20 mouse cellular contexts compared by ENCODE assay signal in the genomic region with DNA sequence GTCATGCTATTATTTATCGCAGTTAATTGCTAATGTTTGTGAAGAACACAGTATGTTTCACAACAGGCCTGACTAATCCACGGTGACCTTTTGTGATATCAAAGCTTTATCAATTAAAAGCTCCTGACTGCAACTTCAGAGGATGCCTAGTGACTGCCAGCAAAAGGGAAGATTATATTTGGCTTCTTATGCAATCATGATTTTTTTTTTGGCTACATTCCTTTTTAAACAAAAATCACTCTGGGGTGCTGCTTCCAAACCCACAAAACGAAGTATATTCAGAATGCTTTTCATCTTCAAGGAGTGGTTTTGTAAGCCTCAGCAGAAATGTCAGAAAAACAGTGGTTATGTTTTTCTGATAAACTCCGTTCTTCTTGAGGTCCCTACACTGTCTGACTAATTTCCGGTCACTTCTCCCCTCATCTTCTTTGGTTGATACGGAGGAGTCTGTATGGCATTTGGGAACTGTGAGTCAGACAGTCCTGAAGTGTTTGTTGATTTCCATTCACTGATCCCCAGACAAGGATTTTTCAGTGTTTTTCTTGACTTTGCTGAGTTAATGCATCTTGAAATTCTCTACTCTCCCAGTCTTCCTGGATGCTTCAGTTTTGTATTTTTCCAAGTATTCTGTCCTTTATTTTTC. TPM values are rescaled to one million over a fixed set of nuclear protein-coding genes. Genes with fewer than 3 reads are reported as not detected.
DNase-seq lines count a peak whose midpoint lies in the region; ATAC-seq lines count a peak whose summit lies in the region.
"Had no signal": no experiment of that assay in that cellular context is flagged by ENCODE, and none has a peak within 500 bp of the region (broad histone marks: within the 10 kb centered on the region; RNA-seq: fewer than 3 reads in every experiment).

No protein-coding gene starts in this region.

- no peak overlapping the region for H3K9ac ChIP-seq in heart, embryonic 12.5 days
- no peak overlapping the region for H3K9ac ChIP-seq in heart, embryonic 11.5 days (ENCODE audit: low read depth, low read length)
- no peak overlapping the region for H3K9ac ChIP-seq in lung, embryonic 15.5 days
- no peak overlapping the region for H3K9ac ChIP-seq in forebrain, embryonic 12.5 days
- H3K9ac ChIP-seq: hindbrain, embryonic 14.5 days; intestine, embryonic 15.5 days; neural tube, embryonic 13.5 days; stomach, embryonic 15.5 days had no signal

- no peak overlapping the region for H3K4me2 ChIP-seq in heart, embryonic 12.5 days
- no peak overlapping the region for H3K4me2 ChIP-seq in heart, embryonic 11.5 days
- H3K4me2 ChIP-seq in lung, embryonic 15.5 days: no peak overlapping the region
- H3K4me2 ChIP-seq in forebrain, embryonic 12.5 days: no peak overlapping the region
- H3K4me2 ChIP-seq: hindbrain, embryonic 14.5 days; intestine, embryonic 15.5 days; midbrain, embryonic 11.5 days; neural tube, embryonic 13.5 days; stomach, embryonic 15.5 days had no signal

- ATAC-seq in heart, embryonic 12.5 days (ENCODE audit: insufficient number of reproducible peaks, low FRiP score): no peak
- no peak for ATAC-seq in heart, embryonic 11.5 days (replicated peaks; ENCODE audit: insufficient number of reproducible peaks, low FRiP score, low TSS enrichment)
- ATAC-seq in lung, embryonic 15.5 days (ENCODE audit: borderline replicate concordance, extremely low read depth, low FRiP score, low TSS enrichment): peak; percentile 72; the same call in 1 of the 2 replicates
- ATAC-seq in forebrain, embryonic 12.5 days (ENCODE audit: low FRiP score): no peak
- ATAC-seq: intestine, embryonic 15.5 days had no signal

- 48% methylated on average over 6 of the region's 6 CpGs for WGBS in heart, embryonic 12.5 days
- 64% methylated on average over 6 of the region's 6 CpGs for WGBS in heart, embryonic 11.5 days (ENCODE audit: insufficient replicate concordance)
- 41% methylated on average over 6 of the region's 6 CpGs for WGBS in lung, embryonic 15.5 days
- 80% methylated on average over 6 of the region's 6 CpGs for WGBS in forebrain, embryonic 12.5 days

- H3K4me3 ChIP-seq in heart, embryonic 12.5 days: no peak overlapping the region
- H3K4me3 ChIP-seq in heart, embryonic 11.5 days (ENCODE audit: low read depth, low read length): no peak overlapping the region
- H3K4me3 ChIP-seq in lung, embryonic 15.5 days: no peak overlapping the region
- no peak overlapping the region for H3K4me3 ChIP-seq in forebrain, embryonic 12.5 days (replicated peaks)
- H3K4me3 ChIP-seq: erythroblast, embryonic 14.5 days; heart, adult 2 months; intestine, embryonic 15.5 days; neural tube, embryonic 13.5 days; stomach, embryonic 15.5 days had no signal

- H3K27ac ChIP-seq in heart, embryonic 12.5 days (ENCODE audit: poor library complexity, severe bottlenecking): peak overlapping the region; percentile 48; the same call in 1 of the 2 replicates
- no peak overlapping the region; the same call in 1 of the 2 replicates for H3K27ac ChIP-seq in heart, embryonic 11.5 days (ENCODE audit: low read depth, low read length)
- peak overlapping the region; percentile 26 for H3K27ac ChIP-seq in lung, embryonic 15.5 days
- no peak overlapping the region for H3K27ac ChIP-seq in forebrain, embryonic 12.5 days
- H3K27ac ChIP-seq: heart, adult 2 months; hindbrain, embryonic 14.5 days; intestine, embryonic 15.5 days; macrophage; neural tube, embryonic 13.5 days; stomach, embryonic 15.5 days had no signal

- H3K27me3 ChIP-seq in heart, embryonic 12.5 days (replicated peaks): no peaks in the 10 kb centered on the region
- no peaks in the 10 kb centered on the region for H3K27me3 ChIP-seq in heart, embryonic 11.5 days (ENCODE audit: control insufficient read depth, insufficient read depth, low read length)
- H3K27me3 ChIP-seq in lung, embryonic 15.5 days: no peaks in the 10 kb centered on the region
- no peaks in the 10 kb centered on the region for H3K27me3 ChIP-seq in forebrain, embryonic 12.5 days
- H3K27me3 ChIP-seq: intestine, embryonic 15.5 days; neural tube, embryonic 13.5 days; stomach, embryonic 15.5 days had no signal

- DNase-seq in lung, postnatal 4 days: no peak
- DNase-seq in Muller cell, postnatal 12 days (ENCODE audit: inconsistent ontology term): peak; percentile 34
- peak; percentile 65 for DNase-seq in fibroblast of lung, adult 2 months (ENCODE audit: low read depth)
- DNase-seq in testis, postnatal 10 days (ENCODE audit: low spot score): no peak
- DNase-seq: cerebellum, adult 9-10 months; embryo, embryonic 11 days; heart, adult 2 months; liver; right cerebral cortex, postnatal 14 days had no signal

- H3K4me1 ChIP-seq in heart, embryonic 12.5 days (replicated peaks): no peaks in the 10 kb centered on the region; the same call in 1 of the 2 replicates
- no peaks in the 10 kb centered on the region for H3K4me1 ChIP-seq in heart, embryonic 11.5 days (ENCODE audit: control insufficient read depth, insufficient read depth, low read length)
- H3K4me1 ChIP-seq in lung, embryonic 15.5 days: peaks cover 8% of the 10 kb centered on the region; the same call in 1 of the 2 replicates
- no peaks in the 10 kb centered on the region for H3K4me1 ChIP-seq in forebrain, embryonic 12.5 days
- H3K4me1 ChIP-seq: intestine, embryonic 15.5 days; neural tube, embryonic 13.5 days; stomach, embryonic 15.5 days had no signal

- H3K9me3 ChIP-seq in heart, embryonic 12.5 days (replicated peaks): no peaks in the 10 kb centered on the region
- no peaks in the 10 kb centered on the region for H3K9me3 ChIP-seq in heart, embryonic 11.5 days (replicated peaks; ENCODE audit: control insufficient read depth, low read length)
- no peaks in the 10 kb centered on the region for H3K9me3 ChIP-seq in lung, embryonic 15.5 days
- no peaks in the 10 kb centered on the region for H3K9me3 ChIP-seq in forebrain, embryonic 12.5 days
- H3K9me3 ChIP-seq: intestine, embryonic 15.5 days; neural tube, embryonic 13.5 days; stomach, embryonic 15.5 days had no signal

- H3K36me3 ChIP-seq in heart, embryonic 12.5 days: no peaks in the 10 kb centered on the region
- no peaks in the 10 kb centered on the region for H3K36me3 ChIP-seq in heart, embryonic 11.5 days (ENCODE audit: control insufficient read depth, insufficient read depth, low read length)
- H3K36me3 ChIP-seq in lung, embryonic 15.5 days: no peaks in the 10 kb centered on the region
- H3K36me3 ChIP-seq in forebrain, embryonic 12.5 days (replicated peaks): no peaks in the 10 kb centered on the region
- H3K36me3 ChIP-seq: intestine, embryonic 15.5 days; neural tube, embryonic 13.5 days; stomach, embryonic 15.5 days had no signal

RNA-seq across cellular contexts. Expression of gene Mterf1b, which starts 29.9 kb away (rescaled TPM):
- polyA plus RNA-seq in heart, embryonic 12.5 days (2016; fragmentation: Nextera tagmentation; extraction: Ambion mirVana): 2.7 and 3.1 TPM in 2 replicates
- polyA plus RNA-seq in heart, embryonic 11.5 days (2014; fragmentation: Nextera tagmentation; extraction: Ambion mirVana): 2.4 and 2.6 TPM in 2 replicates
- polyA plus RNA-seq in lung, embryonic 15.5 days (2015; fragmentation: Nextera tagmentation; extraction: Ambion mirVana): 2.9 and 3.3 TPM in 2 replicates
- polyA plus RNA-seq in forebrain, embryonic 12.5 days (2016; fragmentation: Nextera tagmentation; extraction: Ambion mirVana): 3.7 and 3.9 TPM in 2 replicates

Comparison
In these comparisons a context has a peak if more than half of its experiments do, and no peak if none do; other contexts are left out.
1. H3K27ac ChIP-seq: peak in heart, embryonic 12.5 days (single experiment) and lung, embryonic 15.5 days (single experiment); none in heart, embryonic 11.5 days (single experiment) and forebrain, embryonic 12.5 days (single experiment).
2. DNase-seq: peak in Muller cell, postnatal 12 days (single experiment) and fibroblast of lung, adult 2 months (single experiment); none in lung, postnatal 4 days (0 of 2) and testis, postnatal 10 days (single experiment).